Mouse (Mus musculus): ENCODE measurements around the gene Neurod2.

- TF ChIP-seq CTCF (IDR thresholded peaks at IDR 0.05; ENCODE audit: borderline replicate concordance, insufficient read depth, low read length) (no peak), POLR2A (IDR thresholded peaks at IDR 0.05; ENCODE audit: low read depth, low read length) (no peak)
These were observed 43.8 kb upstream of the Neurod2 start for GRCm38 (mm10) chr11:98373244-98373643.

All from embryonic fibroblast, embryonic 13.5 days (primary cell).